Mouse (Mus musculus) hindbrain, embryonic 10.5 days (tissue): ENCODE results near the gene Gp1ba. TPM values are rescaled to one million over a fixed set of nuclear protein-coding genes. Genes with fewer than 3 reads are reported as not detected.
A peak's percentile ranks its signal among the peaks of the same experiment; 100 is the strongest.

ENCODE experiments used
- DNase-seq: peaks from one replicate; pipeline ENCODE4 v3.0.0-alpha.2; 2017; ENCODE audit warnings: low spot score
- H3K27ac ChIP-seq: fragments of 300-500 bp; sonication (generic); 2 replicates; pipeline ENCODE4 v1.5.1; 2016; ENCODE audit warnings: mild to moderate bottlenecking, moderate library complexity
- H3K27me3 ChIP-seq: fragments of 300-500 bp; sonication (generic); 2 replicates; pipeline ENCODE4 v1.6.1; 2016; ENCODE audit warnings: mild to moderate bottlenecking; ENCODE audit not compliant: poor library complexity, insufficient read depth, severe bottlenecking
- H3K36me3 ChIP-seq: fragments of 300-500 bp; sonication (generic); 2 replicates; pipeline ENCODE4 v1.6.1; 2016; ENCODE audit warnings: mild to moderate bottlenecking, moderate library complexity
- H3K4me1 ChIP-seq: fragments of 300-500 bp; sonication (generic); replicated peaks from 2 replicates; pipeline ENCODE4 v1.6.1; 2016; ENCODE audit warnings: mild to moderate bottlenecking
- H3K4me3 ChIP-seq: fragments of 300-500 bp; sonication (generic); 2 replicates; pipeline ENCODE4 v1.5.1; 2016; ENCODE audit warnings: mild to moderate bottlenecking, moderate library complexity
- H3K9me3 ChIP-seq: fragments of 300-500 bp; sonication (generic); 2 replicates; pipeline ENCODE4 v1.6.1; 2016; ENCODE audit warnings: mild to moderate bottlenecking, moderate library complexity
- WGBS: fragments of 180-500 bp; shearing (Covaris S2); methylation state at CpG from one replicate; pipeline ENCODE4 v1.1.7; 2016; 5-methylcytosine and 5-hydroxymethylcytosine counted together
- polyA plus RNA-seq: library from polyadenylated mRNA; unstranded; fragments of >200 nt; fragmentation: Nextera tagmentation; extraction: Ambion mirVana; gene quantifications from 2 replicates; pipeline ENCODE4 v1.2.1, GENCODE M21; 2016

Gp1ba gene
- polyA plus RNA-seq, 1 experiment from 2014 or later: 0.80 TPM

GRCm38 (mm10) chr11:70686901-70687566, 48.1 kb downstream of the Gp1ba start:
- peaks cover 45% of the 10 kb centered on the region for H3K4me1 ChIP-seq
- DNase-seq: no peak
- WGBS: 6% methylated on average over 16 of the region's 16 CpGs

GRCm38 (mm10) chr11:70687601-70688199, 48.8 kb downstream of the Gp1ba start, which contains the start of gene Camta2:
Gene Camta2 (minus strand): TSS chr11:70688105.
- DNase-seq: peak; percentile 88
- Histone ChIP-seq H3K27ac (peak within 1 kb of the TSS; percentile 92), H3K4me3 (peak within 1 kb of the TSS; percentile 82), H3K4me1 (peaks cover 38% of the 10 kb centered on the region), H3K36me3 (peaks cover 31% of the 10 kb centered on the region), H3K9me3 (no peaks in the 10 kb centered on the region), H3K27me3 (no peaks in the 10 kb centered on the region)
- under 1% methylated on average over 55 of the region's 55 CpGs for WGBS

More at GRCm38 (mm10) chr11:70686901-70687566, 48.1 kb downstream of the Gp1ba start:
- peak overlapping the region; percentile 82 for H3K4me3 ChIP-seq
- no peaks in the 10 kb centered on the region for H3K27me3 ChIP-seq
- no peaks in the 10 kb centered on the region for H3K9me3 ChIP-seq
- H3K27ac ChIP-seq: peak overlapping the region; percentile 92
- peaks cover 36% of the 10 kb centered on the region for H3K36me3 ChIP-seq

DNA sequence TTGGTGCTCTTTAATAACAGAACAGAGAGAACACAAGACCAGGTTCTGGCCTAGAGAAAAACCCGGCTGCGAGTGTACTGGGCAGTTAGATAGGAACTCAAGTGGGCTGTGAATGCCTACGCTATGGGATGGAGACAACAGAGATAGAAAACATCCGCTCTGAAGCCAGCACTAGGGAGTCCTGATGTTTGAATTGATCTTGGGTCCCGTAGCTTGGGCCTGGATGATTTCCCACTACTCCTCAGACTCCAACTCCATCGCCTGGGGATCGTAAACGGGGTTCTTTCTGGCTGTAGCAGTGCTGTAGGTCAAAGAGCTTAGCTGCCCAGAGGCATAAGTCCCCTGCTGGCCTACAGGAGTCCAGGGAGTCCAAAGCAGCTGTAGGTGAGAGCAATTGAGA, 49.5 kb downstream of the Gp1ba start:
- H3K27ac ChIP-seq: peak overlapping the region; percentile 92
- no peak for DNase-seq

GRCm38 (mm10) chr11:70689578-70689977, 50.7 kb downstream of the Gp1ba start:
- DNase-seq: no peak
- H3K36me3 ChIP-seq: peaks cover 12% of the 10 kb centered on the region
- WGBS: 61% methylated on average over 4 of the region's 4 CpGs
- no peak overlapping the region for H3K4me3 ChIP-seq
- H3K4me1 ChIP-seq: peaks cover 32% of the 10 kb centered on the region
- H3K27me3 ChIP-seq: no peaks in the 10 kb centered on the region
- no peaks in the 10 kb centered on the region for H3K9me3 ChIP-seq
- no peak overlapping the region for H3K27ac ChIP-seq

More for the DNA sequence above, 49.5 kb downstream of the Gp1ba start:
- peak overlapping the region; percentile 82 for H3K4me3 ChIP-seq
- H3K36me3 ChIP-seq: peaks cover 24% of the 10 kb centered on the region
- peaks cover 32% of the 10 kb centered on the region for H3K4me1 ChIP-seq
- no peaks in the 10 kb centered on the region for H3K27me3 ChIP-seq
- 10% methylated on average over 8 of the region's 8 CpGs for whole genome bisulfite sequencing
- no peaks in the 10 kb centered on the region for H3K9me3 ChIP-seq

Other genes with a start within 250 kb of the Gp1ba start
- 50.6 and 53.0 TPM in 2 replicates for gene Pelp1, start 229.1 kb upstream of the Gp1ba start, polyA plus RNA-seq
- 31.1 and 32.7 TPM in 2 replicates for gene Arrb2, start 206.5 kb upstream of the Gp1ba start, polyA plus RNA-seq
- gene Med11, start 187.2 kb upstream of the Gp1ba start, polyA plus RNA-seq: 48.3 and 49.2 TPM in 2 replicates
- 0.25 and 0.30 TPM in 2 replicates for gene Zmynd15, start 179.7 kb upstream of the Gp1ba start, polyA plus RNA-seq
- 0.31 and 0.41 TPM in 2 replicates for gene Cxcl16, start 179.1 kb upstream of the Gp1ba start, polyA plus RNA-seq
- gene Tm4sf5, start 133.9 kb upstream of the Gp1ba start, polyA plus RNA-seq: 0.52 TPM in 1 of 2 replicates, not detected in the other
- gene Vmo1, start 124.5 kb upstream of the Gp1ba start, polyA plus RNA-seq: 0.34 TPM in 1 of 2 replicates, not detected in the other
- gene Gltpd2, start 119.9 kb upstream of the Gp1ba start, polyA plus RNA-seq: 0.35 and 0.47 TPM in 2 replicates
- 1,108 and 1,160 TPM in 2 replicates for gene Psmb6, start 113.8 kb upstream of the Gp1ba start, polyA plus RNA-seq
- gene Gm40193, start 106.2 kb upstream of the Gp1ba start, polyA plus RNA-seq: not detected in 2 replicates
- 3.8 and 4.1 TPM in 2 replicates for gene Pld2, start 99.1 kb upstream of the Gp1ba start, polyA plus RNA-seq
- gene Mink1, start 76.2 kb upstream of the Gp1ba start, polyA plus RNA-seq: 12.6 and 14.6 TPM in 2 replicates
- gene 4930544D05Rik, start 23.3 kb upstream of the Gp1ba start, polyA plus RNA-seq: not detected in 2 replicates
- gene Chrne, start 19.9 kb upstream of the Gp1ba start, polyA plus RNA-seq: not detected in 2 replicates
- 90.6 and 97.1 TPM in 2 replicates for gene Rnf167, start 8.1 kb downstream of the Gp1ba start, polyA plus RNA-seq
- 144 and 155 TPM in 2 replicates for gene Slc25a11, start 8.4 kb downstream of the Gp1ba start, polyA plus RNA-seq
- 1,872 and 1,874 TPM in 2 replicates for gene Pfn1, start 15.5 kb downstream of the Gp1ba start, polyA plus RNA-seq
- 39.3 and 53.3 TPM in 2 replicates for gene Eno3, start 18.1 kb downstream of the Gp1ba start, polyA plus RNA-seq
- 185 and 191 TPM in 2 replicates for gene Spag7, start 30.3 kb downstream of the Gp1ba start, polyA plus RNA-seq
- gene Camta2, start 49.0 kb downstream of the Gp1ba start, polyA plus RNA-seq: 10.8 and 11.8 TPM in 2 replicates
- 0.90 and 1.1 TPM in 2 replicates for gene Inca1, start 61.0 kb downstream of the Gp1ba start, polyA plus RNA-seq
- gene Kif1c, start 61.4 kb downstream of the Gp1ba start, polyA plus RNA-seq: 1.7 and 2.1 TPM in 2 replicates
- 7.2 and 8.1 TPM in 2 replicates for gene Zfp3, start 125.1 kb downstream of the Gp1ba start, polyA plus RNA-seq
- gene Scimp, start 173.5 kb downstream of the Gp1ba start, polyA plus RNA-seq: not detected in 2 replicates
- gene Rabep1, start 205.7 kb downstream of the Gp1ba start, polyA plus RNA-seq: 32.5 and 41.7 TPM in 2 replicates